ENCODE assay signal across 25 mouse cellular contexts in genomic region chr3:22979896-22980890, GRCm38 (mm10).
"Had no signal": no experiment of that assay in that cellular context is flagged by ENCODE, and none has a peak within 500 bp of the region (broad histone marks: within the 10 kb centered on the region; RNA-seq: fewer than 3 reads in every experiment).

No protein-coding gene starts in this region.

- H3K4me2 ChIP-seq: heart, embryonic 12.5 days; hindbrain, embryonic 12.5 days; hindbrain, embryonic 14.5 days; intestine, embryonic 15.5 days; limb, embryonic 12.5 days; liver, embryonic 11.5 days; liver, embryonic 13.5 days; liver, embryonic 15.5 days had no signal

- H3K4me1 ChIP-seq: heart, embryonic 10.5 days; heart, embryonic 12.5 days; hindbrain, embryonic 10.5 days; hindbrain, embryonic 12.5 days; intestine, embryonic 15.5 days; limb, embryonic 10.5 days; limb, embryonic 12.5 days; liver, embryonic 13.5 days; liver, embryonic 15.5 days had no signal

- H3K27ac ChIP-seq: gastrocnemius, adult 2 months; heart, embryonic 10.5 days; hindbrain, embryonic 10.5 days; hindbrain, embryonic 12.5 days; hindbrain, embryonic 14.5 days; intestine, embryonic 15.5 days; layer of hippocampus, adult 2 months; left cerebral cortex, adult 2 months; limb, embryonic 10.5 days; limb, embryonic 12.5 days; liver, embryonic 13.5 days; liver, embryonic 15.5 days had no signal

- DNase-seq: gastrocnemius, adult 2 months; gastrocnemius, postnatal 10 days; gastrocnemius, postnatal 25 days; heart, adult 18-20 months; heart, postnatal 10 days; heart, postnatal 4 days; kidney, adult 18-20 months; kidney, adult 8-10 months; kidney, postnatal 10 days; kidney, postnatal 25 days; kidney, postnatal 4 days; liver; liver, embryonic 13.5 days had no signal

- H3K4me3 ChIP-seq: gastrocnemius, adult 2 months; heart, embryonic 10.5 days; heart, embryonic 12.5 days; hindbrain, embryonic 10.5 days; hindbrain, embryonic 12.5 days; intestine, embryonic 15.5 days; layer of hippocampus, adult 2 months; left cerebral cortex, adult 2 months; limb, embryonic 10.5 days; limb, embryonic 12.5 days; liver, embryonic 13.5 days; liver, embryonic 15.5 days had no signal

- H3K9me3 ChIP-seq: heart, embryonic 10.5 days; heart, embryonic 12.5 days; hindbrain, embryonic 10.5 days; hindbrain, embryonic 12.5 days; intestine, embryonic 15.5 days; limb, embryonic 10.5 days; limb, embryonic 12.5 days; liver, embryonic 13.5 days; liver, embryonic 15.5 days had no signal

- H3K36me3 ChIP-seq: heart, embryonic 10.5 days; heart, embryonic 12.5 days; hindbrain, embryonic 10.5 days; hindbrain, embryonic 12.5 days; intestine, embryonic 15.5 days; limb, embryonic 10.5 days; limb, embryonic 12.5 days; liver, embryonic 13.5 days; liver, embryonic 15.5 days had no signal

- H3K9ac ChIP-seq: heart, embryonic 12.5 days; hindbrain, embryonic 12.5 days; hindbrain, embryonic 14.5 days; intestine, embryonic 15.5 days; limb, embryonic 12.5 days; liver, embryonic 13.5 days; liver, embryonic 15.5 days had no signal

- H3K27me3 ChIP-seq: heart, embryonic 12.5 days; hindbrain, embryonic 12.5 days; intestine, embryonic 15.5 days; limb, embryonic 12.5 days; liver, embryonic 13.5 days; liver, embryonic 15.5 days had no signal
